Mouse (Mus musculus): Measurements from ENCODE around the gene Sdcbp2. TPM values are rescaled to one million over a fixed set of nuclear protein-coding genes. Genes with fewer than 3 reads are reported as not detected.

Sdcbp2 gene
- polyA plus RNA-seq, 1 experiment: 0.41 TPM

- no peaks in the 10 kb centered on the region for H3K36me3 ChIP-seq (ENCODE audit: control insufficient read depth, insufficient read depth)
- H3ac ChIP-seq (ENCODE audit: control insufficient read depth, insufficient read length): no peak overlapping the region
- peaks cover 8% of the 10 kb centered on the region for H3K79me2 ChIP-seq (ENCODE audit: control insufficient read depth, insufficient read depth)
- TF ChIP-seq USF1 (IDR thresholded peaks at IDR 0.05; ENCODE audit: low read depth) (no peak), TCF3 (IDR thresholded peaks at IDR 0.05; ENCODE audit: insufficient read length, low read depth) (no peak), CEBPB (IDR thresholded peaks at IDR 0.05; ENCODE audit: insufficient read depth, poor library complexity, severe bottlenecking) (no peak), MAX (IDR thresholded peaks at IDR 0.05; ENCODE audit: low read depth) (no peak), E2F4 (IDR thresholded peaks at IDR 0.05; ENCODE audit: insufficient read depth) (no peak), MYOD1 (IDR thresholded peaks at IDR 0.05; ENCODE audit: control insufficient read depth in 1 of 3, insufficient read length in 2 of 3, low read depth in 2 of 3) (no peak), POLR2AphosphoS2 (IDR thresholded peaks at IDR 0.05; ENCODE audit: insufficient read length, low read depth) (no peak), REST (IDR thresholded peaks at IDR 0.05; ENCODE audit: insufficient read depth, insufficient read length) (no peak), MYOG (IDR thresholded peaks at IDR 0.05; ENCODE audit: control insufficient read depth in 1 of 3, insufficient read depth in 1 of 3, insufficient read length in 2 of 3, low read depth in 2 of 3) (no peak), POLR2A (IDR thresholded peaks at IDR 0.05; ENCODE audit: insufficient read length, low read depth) (no peak)
- no peak overlapping the region for H3K4me2 ChIP-seq (ENCODE audit: low read depth)
- H3K27me3 ChIP-seq (ENCODE audit: control insufficient read depth, insufficient read depth, insufficient read length): no peaks in the 10 kb centered on the region
- no peak overlapping the region for H3K4me3 ChIP-seq
Measured at GRCm38 (mm10) chr2:151538646-151539045, 33.8 kb upstream of the Sdcbp2 start.

DNA sequence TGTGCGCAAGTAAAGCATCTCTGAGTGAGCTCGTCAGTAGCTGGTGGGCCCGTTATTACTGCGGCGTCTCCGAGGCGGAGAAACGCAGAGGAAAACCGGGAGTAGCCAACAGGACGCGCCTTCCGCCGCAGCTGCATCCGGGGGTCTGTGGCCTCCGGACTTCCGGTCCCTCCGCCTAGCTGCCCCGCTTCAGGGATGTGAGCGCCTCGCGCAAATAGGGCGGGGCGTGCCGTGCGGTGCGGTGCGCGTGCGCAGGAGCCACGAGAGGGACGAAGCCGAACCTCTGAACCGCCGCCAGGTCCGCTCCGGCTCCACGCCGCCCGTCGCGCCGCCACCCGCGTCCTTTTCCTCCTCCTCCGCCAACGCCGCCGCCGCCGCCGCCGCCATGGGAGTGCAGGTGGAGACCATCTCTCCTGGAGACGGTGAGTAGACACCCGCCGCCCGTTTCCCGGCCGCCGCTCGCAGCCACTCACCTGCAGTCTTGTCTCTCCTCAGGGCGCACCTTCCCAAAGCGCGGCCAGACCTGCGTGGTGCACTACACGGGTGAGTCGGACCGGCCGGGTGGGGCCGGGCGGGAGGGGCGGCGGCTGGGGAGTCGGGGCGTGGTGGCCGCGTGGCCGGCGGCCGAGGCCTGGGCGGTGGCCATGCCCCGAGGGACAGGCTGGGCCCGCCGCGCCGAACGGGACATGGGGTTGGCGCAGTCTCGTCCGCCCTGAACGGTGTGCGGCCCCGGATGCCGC is 29.9 kb upstream of the Sdcbp2 start, which contains the start of gene Fkbp1a:
Fkbp1a (plus strand) TSS at position 161 of the 740 bp plus-strand sequence.
- H3K4me3 ChIP-seq: peak within 1 kb of the TSS; percentile 77
- H3K27me3 ChIP-seq (ENCODE audit: control insufficient read depth, insufficient read depth, insufficient read length): no peaks in the 10 kb centered on the region
- H3K36me3 ChIP-seq (ENCODE audit: control insufficient read depth, insufficient read depth): peaks cover 6% of the 10 kb centered on the region
- TF ChIP-seq SRF (IDR thresholded peaks at IDR 0.05; ENCODE audit: control insufficient read depth, insufficient read length, low read depth) (no peak), TCF12 (IDR thresholded peaks at IDR 0.05; ENCODE audit: insufficient read depth, poor library complexity, severe bottlenecking) (no peak), REST (IDR thresholded peaks at IDR 0.05; ENCODE audit: insufficient read depth, insufficient read length) (peak; percentile 33), USF1 (IDR thresholded peaks at IDR 0.05; ENCODE audit: low read depth) (no peak), CEBPB (IDR thresholded peaks at IDR 0.05; ENCODE audit: insufficient read depth, poor library complexity, severe bottlenecking) (no peak), TCF3 (IDR thresholded peaks at IDR 0.05; ENCODE audit: insufficient read length, low read depth) (no peak), E2F4 (IDR thresholded peaks at IDR 0.05; ENCODE audit: insufficient read depth) (no peak), MAX (IDR thresholded peaks at IDR 0.05; ENCODE audit: low read depth) (no peak), MYOG (IDR thresholded peaks at IDR 0.05; ENCODE audit: control insufficient read depth in 1 of 3, insufficient read depth in 1 of 3, insufficient read length in 2 of 3, low read depth in 2 of 3) (peak in 2 of 3 experiments; percentile 60 to 78), POLR2AphosphoS2 (IDR thresholded peaks at IDR 0.05; ENCODE audit: insufficient read length, low read depth) (peak; percentile 94), POLR2A (IDR thresholded peaks at IDR 0.05; ENCODE audit: insufficient read length, low read depth) (peak; percentile 87), MYOD1 (IDR thresholded peaks at IDR 0.05; ENCODE audit: control insufficient read depth in 1 of 3, insufficient read length in 2 of 3, low read depth in 2 of 3) (peak in 2 of 3 experiments; percentile 49 to 72)
- peak within 1 kb of the TSS; percentile 94 for H3ac ChIP-seq (ENCODE audit: control insufficient read depth, insufficient read length)
- H3K4me2 ChIP-seq (ENCODE audit: low read depth): peak within 1 kb of the TSS; percentile 89
- peaks cover 47% of the 10 kb centered on the region for H3K79me2 ChIP-seq (ENCODE audit: control insufficient read depth, insufficient read depth)

- TF ChIP-seq TCF3 (IDR thresholded peaks at IDR 0.05; ENCODE audit: insufficient read length, low read depth) (no peak), CEBPB (IDR thresholded peaks at IDR 0.05; ENCODE audit: insufficient read depth, poor library complexity, severe bottlenecking) (no peak), E2F4 (IDR thresholded peaks at IDR 0.05; ENCODE audit: insufficient read depth) (no peak), REST (IDR thresholded peaks at IDR 0.05; ENCODE audit: insufficient read depth, insufficient read length) (no peak), POLR2A (IDR thresholded peaks at IDR 0.05; ENCODE audit: insufficient read length, low read depth) (peak; percentile 10), SRF (IDR thresholded peaks at IDR 0.05; ENCODE audit: control insufficient read depth, insufficient read length, low read depth) (peak; percentile 79), MAX (IDR thresholded peaks at IDR 0.05; ENCODE audit: low read depth) (no peak)
- peak overlapping the region; percentile 77 for H3K4me3 ChIP-seq
- H3ac ChIP-seq (ENCODE audit: control insufficient read depth, insufficient read length): peak overlapping the region; percentile 94
- peaks cover 54% of the 10 kb centered on the region for H3K79me2 ChIP-seq (ENCODE audit: control insufficient read depth, insufficient read depth)
- H3K27me3 ChIP-seq (ENCODE audit: control insufficient read depth, insufficient read depth, insufficient read length): no peaks in the 10 kb centered on the region
- peak overlapping the region; percentile 82 for H3K4me2 ChIP-seq (ENCODE audit: low read depth)
- H3K36me3 ChIP-seq (ENCODE audit: control insufficient read depth, insufficient read depth): peaks cover 13% of the 10 kb centered on the region
Measured at GRCm38 (mm10) chr2:151543063-151543895, 29.1 kb upstream of the Sdcbp2 start.

DNA sequence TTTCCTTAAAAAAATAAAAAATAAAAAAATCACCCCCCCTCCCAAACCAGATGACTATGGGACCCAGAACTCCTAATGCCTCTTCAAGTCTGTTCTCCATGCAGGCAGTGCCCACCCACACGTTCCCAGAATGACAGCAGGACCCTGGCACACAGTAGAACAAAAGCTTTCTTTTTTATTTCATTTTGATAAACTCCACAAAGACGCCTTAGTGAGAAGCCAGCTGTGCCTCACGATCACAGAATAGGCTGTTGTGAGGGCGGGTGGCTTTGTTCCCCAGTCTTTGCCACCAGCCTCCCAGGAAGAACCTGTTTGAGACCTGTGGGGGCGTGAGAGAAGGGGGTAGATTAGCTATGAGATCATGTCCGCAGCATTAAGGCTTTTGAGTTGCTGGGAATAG is 27.7 kb upstream of the Sdcbp2 start:
- H3K4me2 ChIP-seq (ENCODE audit: low read depth): peak overlapping the region; percentile 82
- peaks cover 22% of the 10 kb centered on the region for H3K36me3 ChIP-seq (ENCODE audit: control insufficient read depth, insufficient read depth)
- H3K4me3 ChIP-seq: peak overlapping the region; percentile 77
- no peak for TF ChIP-seq MYOG (IDR thresholded peaks at IDR 0.05; ENCODE audit: control insufficient read depth in 1 of 3, insufficient read depth in 1 of 3, insufficient read length in 2 of 3, low read depth in 2 of 3)
- TF ChIP-seq POLR2A (IDR thresholded peaks at IDR 0.05; ENCODE audit: insufficient read length, low read depth): peak; percentile 6
- peaks cover 68% of the 10 kb centered on the region for H3K79me2 ChIP-seq (ENCODE audit: control insufficient read depth, insufficient read depth)
- no peaks in the 10 kb centered on the region for H3K27me3 ChIP-seq (ENCODE audit: control insufficient read depth, insufficient read depth, insufficient read length)
- no peak overlapping the region for H3ac ChIP-seq (ENCODE audit: control insufficient read depth, insufficient read length)

All from myocyte (in vitro differentiated cells).